ENCODE assay signal across 8 mouse cellular contexts in the genomic region with DNA sequence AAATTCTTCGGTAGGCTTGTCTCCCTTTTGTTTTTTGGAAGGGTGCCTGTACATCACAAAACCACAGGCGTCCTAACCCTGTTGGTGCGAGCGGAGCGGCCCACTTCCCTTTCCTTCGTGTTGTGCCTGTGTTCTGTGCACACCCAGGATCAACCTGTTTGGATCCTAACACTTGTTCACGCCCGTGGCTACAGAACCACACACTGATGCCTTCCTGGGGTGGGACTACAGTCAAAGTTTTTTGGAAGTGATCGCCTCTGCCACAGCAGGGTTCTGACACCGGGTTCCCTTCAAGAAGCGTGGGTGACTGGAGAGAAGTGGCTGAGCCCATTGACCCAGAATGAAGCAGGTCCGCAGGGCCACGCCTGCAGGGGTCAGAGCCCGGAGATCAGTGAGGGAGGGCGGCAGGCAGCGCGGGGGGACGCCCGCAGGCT. TPM values are rescaled to one million over a fixed set of nuclear protein-coding genes. Genes with fewer than 3 reads are reported as not detected.
DNase-seq lines count a peak whose midpoint lies in the region; ATAC-seq lines count a peak whose summit lies in the region.

No protein-coding gene starts in this region.

- H3K9me3 ChIP-seq in heart, embryonic 10.5 days, result no peaks in the 10 kb centered on the region
- no peaks in the 10 kb centered on the region for H3K9me3 ChIP-seq in embryonic facial prominence, embryonic 13.5 days
- H3K9me3 ChIP-seq in limb, embryonic 10.5 days (replicated peaks), result no peaks in the 10 kb centered on the region
- H3K9me3 ChIP-seq in neural tube, embryonic 13.5 days, result no peaks in the 10 kb centered on the region

- peak overlapping the region; percentile 85 for H3K9ac ChIP-seq in embryonic facial prominence, embryonic 13.5 days
- H3K9ac ChIP-seq in neural tube, embryonic 13.5 days, result peak overlapping the region; percentile 83

- WGBS in heart, embryonic 10.5 days, result under 1% methylated on average over 19 of the region's 19 CpGs
- WGBS in embryonic facial prominence, embryonic 13.5 days, result under 1% methylated on average over 19 of the region's 19 CpGs
- under 1% methylated on average over 19 of the region's 19 CpGs for WGBS in limb, embryonic 10.5 days
- under 1% methylated on average over 19 of the region's 19 CpGs for WGBS in neural tube, embryonic 13.5 days

- H3K4me1 ChIP-seq in heart, embryonic 10.5 days, result peaks cover 26% of the 10 kb centered on the region
- H3K4me1 ChIP-seq in embryonic facial prominence, embryonic 13.5 days, result peaks cover 15% of the 10 kb centered on the region
- H3K4me1 ChIP-seq in limb, embryonic 10.5 days, result peaks cover 23% of the 10 kb centered on the region
- H3K4me1 ChIP-seq in neural tube, embryonic 13.5 days (replicated peaks), result peaks cover 19% of the 10 kb centered on the region; the same call in 1 of the 2 replicates

- peak overlapping the region; percentile 91 for H3K27ac ChIP-seq in heart, embryonic 10.5 days
- H3K27ac ChIP-seq in embryonic facial prominence, embryonic 13.5 days, result peak overlapping the region; percentile 89
- H3K27ac ChIP-seq in limb, embryonic 10.5 days, result peak overlapping the region; percentile 90
- H3K27ac ChIP-seq in neural tube, embryonic 13.5 days (replicated peaks), result peak overlapping the region; percentile 84

- ATAC-seq in embryonic facial prominence, embryonic 13.5 days (ENCODE audit: insufficient number of reproducible peaks, insufficient read depth, low FRiP score, low TSS enrichment, low read depth), result peak; percentile 33
- ATAC-seq in neural tube, embryonic 13.5 days (ENCODE audit: low read depth), result peak; percentile 72

- no peaks in the 10 kb centered on the region for H3K27me3 ChIP-seq in heart, embryonic 10.5 days (ENCODE audit: insufficient read depth, poor library complexity, severe bottlenecking)
- H3K27me3 ChIP-seq in embryonic facial prominence, embryonic 13.5 days, result no peaks in the 10 kb centered on the region
- H3K27me3 ChIP-seq in limb, embryonic 10.5 days (ENCODE audit: low read depth, poor library complexity, severe bottlenecking), result no peaks in the 10 kb centered on the region
- no peaks in the 10 kb centered on the region for H3K27me3 ChIP-seq in neural tube, embryonic 13.5 days

- H3K4me3 ChIP-seq in heart, embryonic 10.5 days, result peak overlapping the region; percentile 74
- H3K4me3 ChIP-seq in embryonic facial prominence, embryonic 13.5 days, result peak overlapping the region; percentile 86
- peak overlapping the region; percentile 81 for H3K4me3 ChIP-seq in limb, embryonic 10.5 days
- peak overlapping the region; percentile 74 for H3K4me3 ChIP-seq in neural tube, embryonic 13.5 days

- intact Hi-C loops in heart, postnatal 10 days (cut with DNase I), result loop anchor here (2.0 kb wide), 1 partner anchor 31 kb away; a partner anchor contains a TSS

- H3K4me2 ChIP-seq in embryonic facial prominence, embryonic 13.5 days, result peak overlapping the region; percentile 74
- peak overlapping the region; percentile 75 for H3K4me2 ChIP-seq in neural tube, embryonic 13.5 days

- DNase-seq in heart, embryonic 10.5 days (ENCODE audit: low spot score), result peak; percentile 82
- no peak for DNase-seq in heart, postnatal 10 days
- peak; percentile 54 for DNase-seq in CD4-positive, CD25-positive, alpha-beta regulatory T cell, adult 2 months (ENCODE audit: low read depth, low spot score)
- no peak for DNase-seq in limb, embryonic 10.5 days (ENCODE audit: low spot score)
- DNase-seq in frontal cortex, postnatal 10 days (ENCODE audit: low spot score in 2 of 2), result no peak
- DNase-seq in kidney, postnatal 36 days, result no peak

- H3K36me3 ChIP-seq in heart, embryonic 10.5 days, result peaks cover 9% of the 10 kb centered on the region
- peaks cover 12% of the 10 kb centered on the region; the same call in 1 of the 2 replicates for H3K36me3 ChIP-seq in embryonic facial prominence, embryonic 13.5 days
- H3K36me3 ChIP-seq in limb, embryonic 10.5 days, result peaks cover 12% of the 10 kb centered on the region
- H3K36me3 ChIP-seq in neural tube, embryonic 13.5 days, result no peaks in the 10 kb centered on the region; the same call in 1 of the 2 replicates

RNA-seq across cellular contexts. Expression of a gene that starts 0.5 kb away (rescaled TPM):
- 91.2 and 141 TPM in 2 replicates for polyA plus RNA-seq in heart, embryonic 10.5 days (2016; fragmentation: Nextera tagmentation; extraction: Ambion mirVana)
- total RNA-seq in heart, postnatal 10 days (2021), result 100 to 1,000 TPM; 859 to 893 TPM
- polyA plus RNA-seq in embryonic facial prominence, embryonic 13.5 days (2015; fragmentation: Nextera tagmentation; extraction: Ambion mirVana), result 65.6 and 72.2 TPM in 2 replicates
- polyA plus RNA-seq in limb, embryonic 10.5 days (2016; fragmentation: Nextera tagmentation; extraction: Ambion mirVana), result 30.7 and 35.3 TPM in 2 replicates
- 63.4 and 68.7 TPM in 2 replicates for polyA plus RNA-seq in neural tube, embryonic 13.5 days (2015; fragmentation: Nextera tagmentation; extraction: Ambion mirVana)

RNA-seq across cellular contexts. Expression of a gene that starts 29.3 kb away (rescaled TPM):
- 1.0 and 1.1 TPM in 2 replicates for polyA plus RNA-seq in heart, embryonic 10.5 days (2016; fragmentation: Nextera tagmentation; extraction: Ambion mirVana)
- under 1 TPM; 0.22 to 0.31 TPM for total RNA-seq in heart, postnatal 10 days (2021)
- polyA plus RNA-seq in embryonic facial prominence, embryonic 13.5 days (2015; fragmentation: Nextera tagmentation; extraction: Ambion mirVana), result 2.2 and 2.6 TPM in 2 replicates
- polyA plus RNA-seq in limb, embryonic 10.5 days (2016; fragmentation: Nextera tagmentation; extraction: Ambion mirVana), result 0.08 and 0.09 TPM in 2 replicates
- polyA plus RNA-seq in neural tube, embryonic 13.5 days (2015; fragmentation: Nextera tagmentation; extraction: Ambion mirVana), result 4.2 and 5.1 TPM in 2 replicates

RNA-seq across cellular contexts. Expression of a gene that starts 31.1 kb away (rescaled TPM):
- polyA plus RNA-seq in heart, embryonic 10.5 days (2016; fragmentation: Nextera tagmentation; extraction: Ambion mirVana), result 56.8 and 57.2 TPM in 2 replicates
- 100 to 1,000 TPM; 102 to 110 TPM for total RNA-seq in heart, postnatal 10 days (2021)
- polyA plus RNA-seq in embryonic facial prominence, embryonic 13.5 days (2015; fragmentation: Nextera tagmentation; extraction: Ambion mirVana), result 50.9 and 53.1 TPM in 2 replicates
- polyA plus RNA-seq in limb, embryonic 10.5 days (2016; fragmentation: Nextera tagmentation; extraction: Ambion mirVana), result 47.2 and 50.7 TPM in 2 replicates
- polyA plus RNA-seq in neural tube, embryonic 13.5 days (2015; fragmentation: Nextera tagmentation; extraction: Ambion mirVana), result 46.9 and 51.2 TPM in 2 replicates

RNA-seq across cellular contexts. Expression of a gene that starts 38.0 kb away (rescaled TPM):
- 0.09 and 0.11 TPM in 2 replicates for polyA plus RNA-seq in heart, embryonic 10.5 days (2016; fragmentation: Nextera tagmentation; extraction: Ambion mirVana)
- under 1 TPM; 0.20 to 0.22 TPM for total RNA-seq in heart, postnatal 10 days (2021)
- polyA plus RNA-seq in embryonic facial prominence, embryonic 13.5 days (2015; fragmentation: Nextera tagmentation; extraction: Ambion mirVana), result 0.10 and 0.18 TPM in 2 replicates
- 0.05 and 0.06 TPM in 2 replicates for polyA plus RNA-seq in limb, embryonic 10.5 days (2016; fragmentation: Nextera tagmentation; extraction: Ambion mirVana)
- polyA plus RNA-seq in neural tube, embryonic 13.5 days (2015; fragmentation: Nextera tagmentation; extraction: Ambion mirVana), result 0.06 TPM in 1 of 2 replicates, not detected in the other

Comparison
In these comparisons a context has a peak if more than half of its experiments do, and no peak if none do; other contexts are left out.
1. DNase-seq: peak in heart, embryonic 10.5 days (single experiment) and CD4-positive, CD25-positive, alpha-beta regulatory T cell, adult 2 months (single experiment); none in heart, postnatal 10 days (0 of 2), limb, embryonic 10.5 days (single experiment), frontal cortex, postnatal 10 days (0 of 2) and kidney, postnatal 36 days (0 of 2).
2. Peak in every context shown above with its lines, with median percentiles within 50 percentile points of each other: H3K27ac ChIP-seq and H3K4me3 ChIP-seq.